Mouse (Mus musculus) limb, embryonic 11.5 days (tissue): ENCODE results near the gene Zfp629. TPM values are rescaled to one million over a fixed set of nuclear protein-coding genes. Genes with fewer than 3 reads are reported as not detected.

Experiments used
- ATAC-seq: fragments of 200-750 bp; cut with Nextera tagmentation; 2 replicates; pipeline ENCODE4 v1.8.0; 2017; ENCODE audit warnings: low read depth; ENCODE audit not compliant: insufficient number of reproducible peaks, low FRiP score, low TSS enrichment
- DNase-seq: peaks from one replicate; pipeline ENCODE4 v3.0.0-alpha.2; 2015; ENCODE audit warnings: low spot score
- H3K27ac ChIP-seq: fragments of 300-500 bp; sonication (generic); replicated peaks from 2 replicates; pipeline ENCODE4 v1.5.1; 2014; ENCODE audit warnings: low read depth, mild to moderate bottlenecking, low read length
- H3K27me3 ChIP-seq: fragments of 300-500 bp; sonication (generic); 2 replicates; pipeline ENCODE4 v1.6.1; 2014; ENCODE audit warnings: mild to moderate bottlenecking, low read length, mixed read lengths; ENCODE audit not compliant: control insufficient read depth, insufficient read depth
- H3K36me3 ChIP-seq: fragments of 300-500 bp; sonication (generic); 2 replicates; pipeline ENCODE4 v1.6.1; 2014; ENCODE audit warnings: mild to moderate bottlenecking, low read length, moderate library complexity, mixed read lengths; ENCODE audit not compliant: control insufficient read depth, insufficient read depth
- H3K4me1 ChIP-seq: fragments of 300-500 bp; sonication (generic); 2 replicates; pipeline ENCODE4 v1.6.1; 2014; ENCODE audit warnings: low read length, mixed read lengths; ENCODE audit not compliant: control insufficient read depth, insufficient read depth
- H3K4me2 ChIP-seq: fragments of 300-500 bp; sonication (generic); 2 replicates; pipeline ENCODE4 v1.6.1; 2014; ENCODE audit warnings: low read depth, mild to moderate bottlenecking, moderate library complexity; ENCODE audit not compliant: severe bottlenecking
- H3K4me3 ChIP-seq: fragments of 300-500 bp; sonication (generic); 2 replicates; pipeline ENCODE4 v1.5.1; 2014; ENCODE audit warnings: low read depth, low read length
- H3K9ac ChIP-seq: fragments of 300-500 bp; sonication (generic); 2 replicates; pipeline ENCODE4 v1.6.1; 2014; ENCODE audit warnings: mild to moderate bottlenecking, low read length
- H3K9me3 ChIP-seq: fragments of 300-500 bp; sonication (generic); 2 replicates; pipeline ENCODE4 v1.6.1; 2016; ENCODE audit warnings: low read length; ENCODE audit not compliant: control insufficient read depth
- whole genome bisulfite sequencing: fragments of 180-500 bp; shearing (Covaris S2); extraction: QIAGEN DNeasy Blood & Tissue Kit; methylation state at CpG from one replicate; pipeline ENCODE4 v1.1.7; 2014; 5-methylcytosine and 5-hydroxymethylcytosine counted together
- polyA plus RNA-seq: library from polyadenylated mRNA; unstranded; fragments of >200 nt; fragmentation: Nextera tagmentation; extraction: Ambion mirVana; gene quantifications from 2 replicates; pipeline ENCODE4 v1.2.1, GENCODE M21; 2014

Zfp629 gene
- polyA plus RNA-seq, 1 experiment from 2014 or later: 28.0 TPM

DNA sequence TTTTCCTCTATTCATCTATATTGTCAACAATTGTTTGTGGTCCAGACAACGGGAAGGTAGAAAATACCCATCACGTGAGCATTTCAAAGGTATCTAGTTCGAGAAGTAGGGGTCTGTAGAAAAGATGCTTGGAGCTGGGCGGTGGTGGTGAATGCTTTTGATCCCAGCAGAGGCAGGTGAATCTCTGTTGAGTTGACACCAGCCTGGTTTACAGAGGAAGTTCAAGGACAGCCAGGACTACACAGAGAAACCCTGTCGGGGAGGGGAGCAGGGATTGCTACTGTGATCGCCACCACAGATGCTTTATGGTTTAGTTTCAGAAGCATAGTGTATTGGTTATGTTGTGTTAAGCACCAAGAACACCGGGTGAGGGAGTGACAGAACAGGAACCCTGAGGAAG is 41.5 kb downstream of the Zfp629 start:
- Histone ChIP-seq H3K27me3 (no peaks in the 10 kb centered on the region), H3K36me3 (peaks cover 11% of the 10 kb centered on the region), H3K27ac (no peak overlapping the region), H3K9ac (peak overlapping the region; percentile 72), H3K9me3 (no peaks in the 10 kb centered on the region), H3K4me3 (peak overlapping the region; percentile 69), H3K4me2 (peak overlapping the region; percentile 82), H3K4me1 (peaks cover 11% of the 10 kb centered on the region; the same call in 1 of the 2 replicates)
- DNase-seq (no peak), ATAC-seq (no peak)
- WGBS: 26% methylated on average over 7 of the region's 7 CpGs

DNA sequence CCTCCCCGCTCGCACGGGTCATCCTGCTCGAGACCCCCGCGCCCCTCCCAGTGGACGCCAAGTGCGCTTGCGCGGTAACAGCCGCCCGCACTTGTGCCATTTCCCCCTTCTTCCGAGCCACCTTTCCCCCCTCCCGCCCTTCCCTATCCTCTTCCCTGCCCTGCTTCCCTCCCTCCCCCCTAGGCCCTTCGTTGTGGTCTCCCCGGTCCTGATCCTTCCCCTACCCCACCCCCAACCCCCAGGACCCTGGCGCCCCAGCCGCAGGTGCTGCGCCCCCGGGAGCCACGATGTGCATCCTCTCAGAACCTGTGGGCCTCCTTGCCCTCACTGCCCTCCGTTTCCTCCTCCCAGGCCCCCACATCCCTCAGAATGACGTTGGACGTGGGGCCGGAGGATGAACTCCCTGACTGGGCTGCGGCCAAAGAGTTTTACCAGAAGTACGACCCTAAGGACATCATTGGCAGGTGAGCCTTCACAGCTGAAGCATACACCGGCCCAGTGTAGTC is 42.0 kb downstream of the Zfp629 start:
- Histone ChIP-seq H3K4me1 (peaks cover 11% of the 10 kb centered on the region; the same call in 1 of the 2 replicates), H3K27me3 (no peaks in the 10 kb centered on the region), H3K4me3 (peak overlapping the region; percentile 69), H3K36me3 (peaks cover 11% of the 10 kb centered on the region), H3K27ac (peak overlapping the region; percentile 61), H3K4me2 (peak overlapping the region; percentile 82), H3K9me3 (no peaks in the 10 kb centered on the region), H3K9ac (peak overlapping the region; percentile 72)
- WGBS: under 1% methylated on average over 16 of the region's 28 CpGs
- peak; percentile 48 for ATAC-seq
- DNase-seq: peak; percentile 44

DNA sequence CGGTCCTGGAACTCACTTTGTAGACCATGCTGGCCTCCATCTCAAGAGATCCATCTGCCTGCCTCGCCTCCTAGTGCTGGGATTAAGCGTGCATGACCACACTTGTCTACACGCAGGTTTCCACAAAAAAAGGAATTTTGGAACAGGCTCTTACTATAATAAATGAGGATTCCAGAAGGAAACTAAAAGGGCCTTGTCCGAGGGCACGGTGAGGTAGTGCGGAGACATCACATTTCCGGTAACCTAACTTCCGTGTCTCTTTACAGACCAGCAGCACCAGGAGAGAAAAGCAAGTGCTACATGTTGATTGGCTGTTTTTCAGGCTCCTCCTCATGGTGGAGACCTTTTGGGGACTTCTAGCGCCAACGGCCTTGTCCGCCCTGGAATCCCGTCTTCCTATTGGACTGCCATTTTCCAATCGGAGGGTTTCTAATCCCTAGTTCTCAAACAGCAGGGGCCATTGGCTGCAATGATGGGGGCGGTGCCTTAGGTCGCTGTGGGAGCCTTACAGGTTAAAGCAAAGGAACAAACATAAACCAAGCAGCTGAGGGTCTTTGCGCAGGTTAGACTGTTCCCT is 42.6 kb downstream of the Zfp629 start, which contains the start of gene Phkg2:
TSS of gene Phkg2 (plus strand) at position 446 of the 577 bp plus-strand sequence.
- Histone ChIP-seq H3K36me3 (peaks cover 8% of the 10 kb centered on the region), H3K27ac (peak within 1 kb of the TSS; percentile 61), H3K9me3 (no peaks in the 10 kb centered on the region), H3K4me1 (peaks cover 11% of the 10 kb centered on the region; the same call in 1 of the 2 replicates), H3K9ac (peak within 1 kb of the TSS; percentile 72), H3K4me2 (peak within 1 kb of the TSS; percentile 82), H3K27me3 (no peaks in the 10 kb centered on the region), H3K4me3 (peak within 1 kb of the TSS; percentile 69)
- peak; percentile 88 for DNase-seq
- under 1% methylated on average over 17 of the region's 17 CpGs for WGBS
- ATAC-seq: peak; percentile 98

DNA sequence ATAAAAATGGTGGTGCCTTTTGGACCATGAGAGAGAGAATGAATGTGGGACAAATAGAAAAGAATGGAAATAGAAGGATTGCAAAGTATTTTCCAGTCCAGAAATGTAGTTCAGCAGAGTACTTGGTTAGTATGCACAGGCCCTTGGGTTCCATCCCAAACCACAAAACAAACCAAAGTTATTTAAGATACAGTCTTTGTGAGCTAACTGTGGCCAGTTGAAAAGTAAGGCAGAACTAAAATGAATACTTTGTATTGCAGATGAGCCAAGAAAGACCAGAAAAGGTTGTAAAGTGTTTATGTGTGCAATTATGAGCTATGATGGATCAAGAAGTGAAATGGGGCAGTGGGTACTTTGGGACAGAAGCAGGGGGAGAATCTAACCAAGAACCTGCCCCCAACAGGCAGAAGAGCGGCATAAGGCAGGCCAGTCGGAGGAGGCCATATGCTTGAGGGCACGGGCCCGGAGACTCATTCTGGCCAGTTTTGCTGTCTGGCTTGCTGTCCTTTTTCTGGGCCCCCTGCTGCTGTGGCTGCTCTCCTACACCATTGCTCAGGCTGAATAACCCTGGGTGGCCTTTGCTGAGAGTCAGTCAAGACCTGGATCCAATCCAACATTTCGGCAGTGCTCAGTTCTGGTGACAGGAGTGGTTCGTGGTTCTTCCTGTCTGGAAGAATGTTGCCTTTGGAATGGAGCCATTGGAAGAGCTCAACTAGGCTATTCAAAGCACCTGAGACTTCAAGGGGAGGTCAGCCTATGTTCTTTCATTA is 51.0 kb downstream of the Zfp629 start:
- Histone ChIP-seq H3K4me3 (no peak overlapping the region), H3K4me1 (no peaks in the 10 kb centered on the region), H3K27me3 (no peaks in the 10 kb centered on the region), H3K9ac (no peak overlapping the region), H3K4me2 (no peak overlapping the region), H3K36me3 (peaks cover 13% of the 10 kb centered on the region; the same call in 1 of the 2 replicates), H3K9me3 (no peaks in the 10 kb centered on the region), H3K27ac (no peak overlapping the region)
- no peak for ATAC-seq
- DNase-seq: no peak
- WGBS: 88% methylated on average over 6 of the region's 6 CpGs

DNA sequence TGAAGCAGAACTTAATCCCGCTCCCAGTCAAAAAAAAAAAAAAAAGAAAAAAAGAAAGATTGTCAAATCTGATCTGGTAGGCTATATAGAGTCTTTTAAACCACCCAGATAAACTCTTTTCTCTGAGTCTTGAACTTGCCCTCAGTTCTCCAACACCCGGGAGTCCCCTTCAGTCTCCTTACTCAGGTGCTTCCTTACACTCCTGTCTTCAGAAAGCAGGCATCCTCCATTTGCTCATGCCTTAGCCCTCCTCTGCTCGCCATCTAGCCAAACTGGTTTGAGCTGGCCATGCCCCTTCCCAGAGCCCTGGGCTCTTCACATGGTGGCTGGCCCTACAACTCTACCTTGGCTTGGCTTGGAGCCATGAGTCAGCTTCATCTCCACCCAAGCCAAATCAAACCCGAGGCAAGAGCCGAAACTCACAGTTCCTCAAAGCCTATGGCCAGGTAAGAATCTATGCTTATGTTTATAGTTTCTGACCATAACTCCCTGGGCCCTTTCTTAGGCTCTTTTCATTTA is 54.2 kb downstream of the Zfp629 start, which contains the start of gene Tmem265:
TSS of gene Tmem265 (plus strand) at position 51 of the 519 bp plus-strand sequence.
- DNase-seq (no peak), ATAC-seq (no peak)
- no peak within 1 kb of the TSS for H3K4me2 ChIP-seq
- no peak within 1 kb of the TSS for H3K9ac ChIP-seq
- H3K27ac ChIP-seq: no peak within 1 kb of the TSS
- no peaks in the 10 kb centered on the region for H3K9me3 ChIP-seq
- WGBS: 95% methylated on average over 5 of the region's 5 CpGs
- peaks cover 28% of the 10 kb centered on the region for H3K36me3 ChIP-seq
- no peaks in the 10 kb centered on the region for H3K4me1 ChIP-seq
- H3K27me3 ChIP-seq: no peaks in the 10 kb centered on the region
- H3K4me3 ChIP-seq: no peak within 1 kb of the TSS

DNA sequence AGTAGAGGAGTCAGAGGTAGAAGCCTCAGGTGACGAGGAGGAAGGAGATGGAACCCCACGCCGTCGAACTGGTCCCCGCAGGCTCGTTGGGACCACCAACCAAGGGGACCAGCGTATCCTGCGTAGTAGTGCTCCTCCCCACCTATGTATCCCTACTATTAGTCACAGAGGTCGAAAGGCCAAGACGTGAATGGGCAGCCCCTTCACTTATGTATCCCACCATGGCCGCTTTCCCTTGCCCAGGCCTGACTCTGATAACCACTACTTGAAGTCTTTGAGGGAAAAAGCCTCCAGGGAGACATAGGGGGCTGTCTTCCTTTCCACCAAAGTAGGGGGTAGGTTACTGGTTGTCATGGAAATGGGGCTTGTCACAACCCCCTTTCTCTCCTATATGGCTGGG is 55.0 kb downstream of the Zfp629 start:
- 95% methylated on average over 11 of the region's 11 CpGs for WGBS
- ATAC-seq: no peak
- no peak overlapping the region for H3K9ac ChIP-seq

More for the DNA sequence above, 55.0 kb downstream of the Zfp629 start:
- Histone ChIP-seq H3K4me2 (no peak overlapping the region), H3K9me3 (no peaks in the 10 kb centered on the region), H3K36me3 (peaks cover 28% of the 10 kb centered on the region), H3K27ac (no peak overlapping the region), H3K27me3 (no peaks in the 10 kb centered on the region), H3K4me3 (no peak overlapping the region), H3K4me1 (no peaks in the 10 kb centered on the region)
- no peak for DNase-seq

Other genes with a start within 250 kb of the Zfp629 start
- 8.6 and 9.2 TPM in 2 replicates for gene Zfp747, start 239.7 kb downstream of the Zfp629 start, polyA plus RNA-seq
- 6.3 and 6.8 TPM in 2 replicates for gene 9130019O22Rik, start 228.6 kb downstream of the Zfp629 start, polyA plus RNA-seq
- 7.4 and 9.0 TPM in 2 replicates for gene E430018J23Rik, start 222.2 kb downstream of the Zfp629 start, polyA plus RNA-seq
- gene Zfp764, start 209.0 kb downstream of the Zfp629 start, polyA plus RNA-seq: 7.5 and 7.7 TPM in 2 replicates
- gene Zfp688, start 193.7 kb downstream of the Zfp629 start, polyA plus RNA-seq: 33.7 and 37.7 TPM in 2 replicates
- gene Zfp689, start 166.6 kb downstream of the Zfp629 start, polyA plus RNA-seq: 16.5 and 17.6 TPM in 2 replicates
- gene Prr14, start 156.2 kb downstream of the Zfp629 start, polyA plus RNA-seq: 49.1 and 53.4 TPM in 2 replicates
- 13.2 and 14.3 TPM in 2 replicates for gene Fbrs, start 136.6 kb downstream of the Zfp629 start, polyA plus RNA-seq
- 59.4 and 61.4 TPM in 2 replicates for gene Srcap, start 103.8 kb downstream of the Zfp629 start, polyA plus RNA-seq
- gene Gm42715, start 96.2 kb downstream of the Zfp629 start, polyA plus RNA-seq: 19.4 and 21.0 TPM in 2 replicates
- gene Tmem265, start 54.4 kb downstream of the Zfp629 start, polyA plus RNA-seq: 4.7 and 9.9 TPM in 2 replicates
- 45.7 and 48.8 TPM in 2 replicates for gene Phkg2, start 42.5 kb downstream of the Zfp629 start, polyA plus RNA-seq
- 11.5 and 12.3 TPM in 2 replicates for gene Ccdc189, start 27.2 kb downstream of the Zfp629 start, polyA plus RNA-seq
- gene Rnf40, start 27.0 kb downstream of the Zfp629 start, polyA plus RNA-seq: 44.3 and 49.1 TPM in 2 replicates
- gene Bcl7c, start 93.1 kb upstream of the Zfp629 start, polyA plus RNA-seq: 83.9 and 85.5 TPM in 2 replicates
- gene Ctf1, start 96.9 kb upstream of the Zfp629 start, polyA plus RNA-seq: 19.6 and 21.4 TPM in 2 replicates
- gene Ctf2, start 116.4 kb upstream of the Zfp629 start, polyA plus RNA-seq: 0.32 and 0.70 TPM in 2 replicates
- 9.8 and 10.9 TPM in 2 replicates for gene Fbxl19, start 128.7 kb upstream of the Zfp629 start, polyA plus RNA-seq
- gene Orai3, start 154.0 kb upstream of the Zfp629 start, polyA plus RNA-seq: 11.7 and 12.3 TPM in 2 replicates
- 31.5 and 38.0 TPM in 2 replicates for gene Setd1a, start 160.9 kb upstream of the Zfp629 start, polyA plus RNA-seq
- gene Gm49388, start 169.8 kb upstream of the Zfp629 start, polyA plus RNA-seq: not detected in 2 replicates
- gene Hsd3b7, start 184.8 kb upstream of the Zfp629 start, polyA plus RNA-seq: 7.0 and 8.0 TPM in 2 replicates
- gene Stx4a, start 208.5 kb upstream of the Zfp629 start, polyA plus RNA-seq: 16.0 and 17.3 TPM in 2 replicates
- gene Stx1b, start 208.8 kb upstream of the Zfp629 start, polyA plus RNA-seq: 6.7 and 8.0 TPM in 2 replicates